Comparison of ENCODE assay signal across 19 mouse cellular contexts in the genomic region with DNA sequence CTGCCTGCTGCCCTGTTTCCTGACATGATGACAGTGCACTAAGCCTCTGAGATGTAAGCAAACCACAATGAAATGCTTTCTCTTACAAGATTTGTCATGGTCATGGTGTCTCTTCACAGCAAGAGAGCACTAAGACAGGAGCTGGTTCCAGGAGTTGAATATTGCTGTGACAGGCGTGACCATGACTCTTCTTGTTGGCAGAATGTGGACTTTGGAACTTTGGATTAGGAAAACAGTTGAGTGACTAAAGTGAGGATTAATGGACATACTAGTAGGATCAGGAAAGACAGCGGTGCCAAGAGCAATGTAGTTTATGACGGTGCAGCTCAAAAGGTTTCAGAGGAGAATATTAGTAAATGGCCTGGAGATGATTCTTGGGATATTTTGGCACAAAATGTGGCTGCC.
DNase-seq lines count a peak whose midpoint lies in the region; ATAC-seq and TF ChIP-seq lines count a peak whose summit lies in the region.
"Had no signal": no experiment of that assay in that cellular context is flagged by ENCODE, and none has a peak within 500 bp of the region (broad histone marks: within the 10 kb centered on the region; RNA-seq: fewer than 3 reads in every experiment).

No protein-coding gene starts in this region.

- no peaks in the 10 kb centered on the region for H3K27me3 ChIP-seq in kidney, adult 2 months (replicated peaks; ENCODE audit: control insufficient read depth, insufficient read depth, low read length)
- H3K27me3 ChIP-seq in midbrain, embryonic 14.5 days (ENCODE audit: control insufficient read depth, insufficient read depth, low read length) = no peaks in the 10 kb centered on the region
- no peaks in the 10 kb centered on the region for H3K27me3 ChIP-seq in kidney, embryonic 15.5 days
- H3K27me3 ChIP-seq: forebrain, embryonic 12.5 days; hindbrain, embryonic 12.5 days had no signal

- WGBS in kidney, adult 2 months = 82% methylated on average over 3 of the region's 3 CpGs
- WGBS in midbrain, embryonic 14.5 days = 23% methylated on average over 3 of the region's 3 CpGs
- WGBS in kidney, embryonic 15.5 days = 88% methylated on average over 3 of the region's 3 CpGs

- H3K27ac ChIP-seq in kidney, adult 2 months (ENCODE audit: insufficient read depth, low read depth, low read length) = no peak overlapping the region
- no peak overlapping the region for H3K27ac ChIP-seq in midbrain, embryonic 14.5 days (replicated peaks; ENCODE audit: low read depth, low read length)
- no peak overlapping the region for H3K27ac ChIP-seq in kidney, embryonic 15.5 days
- H3K27ac ChIP-seq: forebrain, embryonic 12.5 days; heart, embryonic 10.5 days; hindbrain, embryonic 12.5 days had no signal

- no peaks in the 10 kb centered on the region for H3K4me1 ChIP-seq in kidney, adult 2 months (ENCODE audit: control insufficient read depth, insufficient read depth, low read length)
- no peaks in the 10 kb centered on the region for H3K4me1 ChIP-seq in midbrain, embryonic 14.5 days (ENCODE audit: control insufficient read depth, insufficient read depth, low read length)
- no peaks in the 10 kb centered on the region for H3K4me1 ChIP-seq in kidney, embryonic 15.5 days
- H3K4me1 ChIP-seq: forebrain, embryonic 12.5 days; heart, embryonic 10.5 days; hindbrain, embryonic 12.5 days had no signal

- TF ChIP-seq CTCF in kidney, adult 2 months (conservative IDR thresholded peaks at IDR 0.05; ENCODE audit: insufficient read depth, insufficient read length, low read depth, low read length) = no peak
- TF ChIP-seq CTCF in brain, embryonic 14.5 days (IDR thresholded peaks at IDR 0.05; ENCODE audit: borderline replicate concordance, extremely low read depth, insufficient read depth, insufficient read length) = no peak

- TF ChIP-seq POLR2A in kidney, adult 2 months (IDR thresholded peaks at IDR 0.05; ENCODE audit: low read depth, low read length) = no peak
- TF ChIP-seq POLR2A in brain, embryonic 14.5 days (IDR thresholded peaks at IDR 0.05; ENCODE audit: borderline replicate concordance, extremely low read depth, insufficient read depth, insufficient read length, poor library complexity, severe bottlenecking) = no peak

- H3K4me2 ChIP-seq in midbrain, embryonic 14.5 days (ENCODE audit: low read length) = no peak overlapping the region
- no peak overlapping the region for H3K4me2 ChIP-seq in kidney, embryonic 15.5 days
- H3K4me2 ChIP-seq: forebrain, embryonic 12.5 days; hindbrain, embryonic 12.5 days had no signal

- peak; percentile 7 for DNase-seq in kidney, adult 2 months
- no peak for DNase-seq in kidney, postnatal 10 days
- DNase-seq in 3T3-L1 (ENCODE audit: low read depth, low spot score) = peak; percentile 60
- DNase-seq in brain, embryonic 14.5 days (ENCODE audit: low read depth) = peak; percentile 34
- DNase-seq in midbrain, embryonic 14.5 days = peak; percentile 35
- no peak for DNase-seq in kidney, adult 8-10 months
- DNase-seq: adrenal gland, postnatal 10 days; cerebellum, adult 11-12 months; cerebellum, adult 9-10 months; cerebellum, postnatal 25 days; gastrocnemius, postnatal 10 days; heart, adult 18-20 months; heart, postnatal 10 days; heart, postnatal 4 days had no signal

- no peak overlapping the region for H3K9ac ChIP-seq in midbrain, embryonic 14.5 days (replicated peaks; ENCODE audit: low read length)
- H3K9ac ChIP-seq in kidney, embryonic 15.5 days = no peak overlapping the region
- H3K9ac ChIP-seq: forebrain, embryonic 12.5 days; hindbrain, embryonic 12.5 days had no signal

- H3K4me3 ChIP-seq in kidney, adult 2 months (ENCODE audit: insufficient read depth, low read depth, low read length) = no peak overlapping the region
- H3K4me3 ChIP-seq in midbrain, embryonic 14.5 days (replicated peaks; ENCODE audit: low read depth, low read length) = no peak overlapping the region
- H3K4me3 ChIP-seq in kidney, embryonic 15.5 days (replicated peaks) = no peak overlapping the region
- H3K4me3 ChIP-seq: forebrain, embryonic 12.5 days; heart, embryonic 10.5 days; hindbrain, embryonic 12.5 days had no signal

- no peak for ATAC-seq in midbrain, embryonic 14.5 days (ENCODE audit: low FRiP score, low TSS enrichment)
- ATAC-seq in kidney, embryonic 15.5 days (replicated peaks; ENCODE audit: low FRiP score) = no peak
- ATAC-seq: forebrain, embryonic 16.5 days had no signal

- no peaks in the 10 kb centered on the region for H3K9me3 ChIP-seq in midbrain, embryonic 14.5 days (ENCODE audit: control insufficient read depth, low read length)
- H3K9me3 ChIP-seq in kidney, embryonic 15.5 days (replicated peaks) = no peaks in the 10 kb centered on the region
- H3K9me3 ChIP-seq: forebrain, embryonic 12.5 days; heart, embryonic 10.5 days; hindbrain, embryonic 12.5 days had no signal

- H3K36me3 ChIP-seq in kidney, adult 2 months (ENCODE audit: control insufficient read depth, insufficient read depth, low read length) = no peaks in the 10 kb centered on the region
- no peaks in the 10 kb centered on the region for H3K36me3 ChIP-seq in midbrain, embryonic 14.5 days (ENCODE audit: control insufficient read depth, insufficient read depth, low read length)
- no peaks in the 10 kb centered on the region for H3K36me3 ChIP-seq in kidney, embryonic 15.5 days
- H3K36me3 ChIP-seq: forebrain, embryonic 12.5 days; heart, embryonic 10.5 days; hindbrain, embryonic 12.5 days had no signal

Comparison
In these comparisons a context has a peak if more than half of its experiments do, and no peak if none do; other contexts are left out.
1. DNase-seq: peak in kidney, adult 2 months (single experiment), 3T3-L1 (single experiment), brain, embryonic 14.5 days (single experiment) and midbrain, embryonic 14.5 days (single experiment); none in kidney, postnatal 10 days (single experiment) and kidney, adult 8-10 months (0 of 2).